Comparison of ENCODE assay signal across 18 mouse cellular contexts in genomic region chr13:48996731-48997130, GRCm38 (mm10).
"Had no signal": no experiment of that assay in that cellular context is flagged by ENCODE, and none has a peak within 500 bp of the region (broad histone marks: within the 10 kb centered on the region; RNA-seq: fewer than 3 reads in every experiment).

No protein-coding gene starts in this region.

- ATAC-seq: hindbrain, embryonic 16.5 days; inflammation-experienced regulatory T-cells, adult 6 months; intestine, embryonic 15.5 days; intestine, postnatal 0 days had no signal

- DNase-seq: gastrocnemius, adult 2 months; gastrocnemius, postnatal 10 days; gastrocnemius, postnatal 25 days; heart, adult 18-20 months; heart, postnatal 10 days; heart, postnatal 4 days; kidney, adult 18-20 months; kidney, adult 8-10 months; kidney, postnatal 10 days; kidney, postnatal 25 days; kidney, postnatal 4 days; layer of hippocampus, adult 9-11 months; liver; liver, embryonic 13.5 days had no signal
